Mouse (Mus musculus): ENCODE measurements around the gene Ttll4.

GRCm38 (mm10) chr1:74693891-74694583, 32.5 kb downstream of the Ttll4 start:
- no peak for TF ChIP-seq CTCF (IDR thresholded peaks at IDR 0.05; ENCODE audit: low read depth)
- TF ChIP-seq EP300 (optimal IDR thresholded peaks at IDR 0.05), result no peak

Measured in stomach, postnatal 0 days (tissue).